Mouse (Mus musculus) natural killer cell, adult 2 months (primary cell): ENCODE measurements around the gene Pde1c.

Source experiments
- DNase-seq, 2 experiments: peaks; one replicate each; pipeline ENCODE4 v3.0.0; 2022; ENCODE audit warnings: low spot score in 2 of 2

The Pde1c gene

DNA sequence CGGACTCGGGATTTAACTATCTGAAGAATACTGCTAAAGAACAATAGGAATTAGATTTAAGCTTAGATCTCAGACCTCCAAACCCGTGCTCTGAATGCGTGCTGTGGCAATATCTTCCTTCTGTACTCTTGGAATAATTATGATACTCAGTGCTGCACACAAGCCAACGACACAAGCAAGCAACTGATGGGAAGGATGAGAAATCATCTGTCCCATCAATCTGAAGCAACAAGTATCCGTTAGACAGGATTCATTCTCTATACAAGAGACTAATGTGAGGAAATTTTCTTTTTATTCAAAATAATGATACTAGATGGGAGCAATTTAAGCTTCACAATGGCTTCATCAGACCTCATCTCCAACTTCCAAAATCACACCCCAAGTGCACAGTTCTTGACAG is 237.5 kb downstream of the Pde1c start:
- DNase-seq, result no peak

DNA sequence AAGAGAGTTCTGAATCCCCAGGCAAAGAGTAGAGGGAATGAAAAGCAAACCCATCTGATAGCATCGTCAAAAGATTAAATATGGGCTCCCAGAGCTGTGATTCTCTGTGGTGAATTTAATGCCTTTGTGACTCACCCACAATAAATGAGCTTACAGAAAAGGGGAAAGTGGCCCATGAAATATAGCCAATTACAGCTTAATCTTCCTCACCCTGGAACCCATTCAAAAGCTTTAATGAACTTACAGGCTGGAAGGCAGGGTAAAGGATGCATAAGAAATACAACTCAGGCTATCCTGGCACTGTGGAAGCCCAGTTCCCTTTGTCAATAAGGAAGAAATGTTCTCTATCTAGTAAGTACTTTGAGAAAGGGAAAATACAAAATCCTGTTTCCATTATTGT is 240.8 kb downstream of the Pde1c start:
- no peak for DNase-seq

DNA sequence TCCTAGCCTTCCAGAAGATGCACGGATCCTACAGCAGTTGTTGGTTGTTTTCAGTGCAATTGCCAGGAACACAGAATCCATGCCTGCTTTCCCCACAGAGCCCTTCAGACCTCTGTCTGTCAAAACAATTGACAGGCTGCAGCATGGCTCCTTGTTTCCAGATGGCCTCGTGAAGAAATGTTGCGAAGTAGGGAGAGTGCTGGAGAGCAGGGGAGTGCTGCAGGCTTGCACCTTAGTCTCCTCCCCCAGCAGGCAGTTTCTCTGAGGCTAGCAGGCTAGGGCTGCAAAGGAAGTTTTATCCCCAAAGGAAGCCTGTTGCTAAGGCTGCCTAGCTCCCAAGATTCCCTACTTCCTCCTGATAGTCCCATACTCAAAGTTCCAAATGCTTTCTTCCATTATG is 246.1 kb downstream of the Pde1c start:
- DNase-seq, result no peak

DNA sequence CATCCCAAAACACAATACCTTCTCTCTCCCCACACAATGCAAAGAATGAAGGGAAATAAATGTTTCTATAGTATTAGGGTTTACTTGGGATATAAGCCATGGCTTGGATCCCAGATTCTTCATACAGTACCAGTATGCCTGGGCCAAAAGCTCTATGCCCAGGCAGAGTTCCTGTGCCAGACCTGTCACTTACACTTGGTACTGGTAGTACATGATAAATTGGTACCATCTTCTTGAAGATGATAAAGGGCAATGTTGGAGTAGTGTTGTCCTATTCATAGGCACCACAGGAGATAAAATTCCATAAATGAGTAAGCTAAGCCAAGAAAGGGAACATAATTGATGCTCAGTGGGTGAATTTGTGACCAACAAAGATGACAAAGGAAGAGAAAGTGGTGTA is 258.6 kb downstream of the Pde1c start:
- no peak for DNase-seq

DNA sequence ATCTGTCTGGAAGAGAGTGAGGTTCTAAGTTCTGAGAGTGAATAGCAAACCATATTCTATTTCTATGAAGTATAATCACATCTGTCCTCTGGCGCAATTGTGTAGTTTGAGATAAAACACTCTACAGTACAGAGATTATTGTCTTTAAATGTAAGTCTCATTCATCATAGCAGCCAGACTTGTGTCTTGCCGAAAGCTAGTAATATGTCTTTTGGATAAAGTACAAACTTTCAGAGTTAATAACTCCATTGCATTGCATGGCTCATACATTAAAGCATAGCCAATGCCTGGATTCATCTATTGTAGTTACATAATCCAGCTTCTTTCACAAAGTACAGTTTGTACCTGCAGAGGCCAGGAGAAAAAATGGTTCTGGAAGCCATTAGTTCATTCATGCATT is 262.8 kb downstream of the Pde1c start:
- DNase-seq, result no peak

DNA sequence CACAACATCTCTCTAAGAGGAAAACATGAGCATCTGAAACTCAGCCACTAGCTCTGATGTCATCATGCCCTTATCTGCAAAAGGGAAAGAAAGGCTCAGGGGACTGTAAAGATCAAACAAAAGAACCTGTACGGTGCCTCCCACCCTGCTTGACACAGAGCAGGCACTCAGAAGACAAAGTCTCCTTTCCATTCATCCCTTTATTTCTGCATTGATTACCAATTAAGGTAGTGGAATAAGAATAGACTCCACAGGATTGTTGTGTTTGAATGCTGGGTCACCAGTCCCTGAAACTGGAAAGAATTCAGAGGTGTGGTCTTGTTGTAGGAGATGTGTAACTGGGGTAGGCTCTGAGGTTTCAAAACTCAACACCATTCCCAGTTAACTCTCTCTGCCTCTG is 276.7 kb downstream of the Pde1c start:
- no peak for DNase-seq

DNA sequence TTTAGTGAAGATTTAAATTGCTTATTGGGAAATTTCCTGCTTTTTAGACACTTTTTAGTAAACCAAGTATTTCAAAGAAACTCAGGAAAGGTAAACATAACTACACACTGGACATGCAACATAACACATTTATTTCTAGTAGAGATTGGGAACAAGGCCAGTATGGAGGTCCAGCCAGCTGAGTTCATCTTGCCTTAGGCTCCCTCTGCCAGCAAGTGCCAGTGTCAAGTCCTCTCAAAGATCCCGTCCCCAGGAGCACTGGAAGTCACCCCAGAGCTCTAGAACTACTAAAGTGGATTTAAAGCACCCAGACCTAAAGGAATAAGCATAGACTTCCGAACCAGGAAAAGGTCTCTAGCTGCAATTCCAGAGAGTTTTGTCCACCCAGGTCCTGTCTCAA is 279.6 kb downstream of the Pde1c start:
- DNase-seq, result no peak

DNA sequence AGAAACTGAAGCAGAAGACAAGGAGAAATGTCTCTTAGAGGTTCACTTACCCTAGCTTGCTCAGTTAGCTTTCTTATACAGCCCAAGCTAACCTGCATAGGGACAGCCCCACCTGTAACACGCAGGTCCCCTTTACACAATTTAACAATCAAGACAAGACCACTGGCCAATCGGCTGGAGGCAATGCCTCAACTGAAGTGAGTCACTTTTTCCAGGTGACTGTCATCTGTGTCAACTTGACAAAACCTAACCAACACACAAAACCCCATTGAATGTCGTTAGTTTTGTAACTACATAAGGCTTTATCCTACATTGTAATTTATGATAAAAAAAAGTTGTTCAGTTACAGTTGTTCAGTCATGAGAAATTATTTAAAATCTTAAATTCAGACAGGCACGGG is 284.1 kb downstream of the Pde1c start:
- DNase-seq, result no peak

DNA sequence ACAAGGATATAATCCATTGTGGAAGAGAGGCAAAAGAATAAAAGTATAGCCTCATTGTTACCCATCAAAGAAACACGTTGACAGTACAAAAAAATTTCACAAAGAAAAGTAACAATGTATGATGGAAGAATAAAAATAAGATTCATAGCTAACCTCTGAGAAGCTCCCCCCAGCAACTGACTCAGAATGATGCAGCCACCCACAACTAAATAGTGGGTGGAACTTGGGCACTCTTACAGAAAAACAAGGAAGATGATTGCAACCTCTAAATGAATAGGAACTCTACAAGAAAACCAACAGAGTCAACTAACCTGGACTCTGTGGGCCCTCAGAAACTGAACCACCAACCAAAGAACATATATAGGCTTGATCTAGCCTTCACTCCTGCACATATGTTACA is 293.4 kb downstream of the Pde1c start:
- no peak for DNase-seq

DNA sequence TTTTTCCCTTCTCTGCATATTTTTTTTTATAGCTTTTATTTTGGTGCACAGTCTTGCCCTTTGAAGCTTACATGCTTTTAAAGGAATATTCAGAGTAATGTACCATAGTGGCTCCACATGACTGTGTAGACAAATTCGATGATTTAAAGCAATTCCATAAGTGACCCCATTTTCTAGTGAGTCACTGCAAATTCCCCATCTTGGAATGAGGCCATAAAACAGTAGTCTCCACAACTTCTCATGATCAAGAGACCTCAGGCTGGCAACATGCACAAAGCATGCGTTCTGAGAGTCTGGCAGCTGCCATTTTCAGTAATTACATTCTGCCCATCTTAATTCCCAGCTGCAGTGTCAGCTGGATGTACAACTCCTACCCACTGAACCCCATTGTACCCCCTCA is 297.2 kb downstream of the Pde1c start:
- DNase-seq, result no peak

DNA sequence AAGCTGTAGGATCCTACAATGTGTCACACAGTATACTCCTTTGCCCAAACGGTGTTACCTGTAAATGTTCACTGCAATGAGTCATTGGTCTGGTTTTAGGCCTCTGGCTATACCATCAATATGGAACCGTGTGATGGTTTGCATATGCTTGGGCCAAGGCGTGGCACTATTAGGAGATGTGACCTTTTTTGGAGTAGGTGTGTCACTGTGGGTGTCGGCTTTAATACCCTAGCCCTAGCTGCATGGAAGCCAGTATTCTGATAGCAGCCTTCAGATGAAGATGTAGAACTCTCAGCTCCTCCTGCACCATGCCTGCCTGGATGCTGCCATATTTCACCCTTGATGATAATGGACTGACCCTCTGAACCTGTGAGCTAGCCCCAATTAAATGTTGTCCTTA is 304.4 kb downstream of the Pde1c start:
- DNase-seq, result no peak

DNA sequence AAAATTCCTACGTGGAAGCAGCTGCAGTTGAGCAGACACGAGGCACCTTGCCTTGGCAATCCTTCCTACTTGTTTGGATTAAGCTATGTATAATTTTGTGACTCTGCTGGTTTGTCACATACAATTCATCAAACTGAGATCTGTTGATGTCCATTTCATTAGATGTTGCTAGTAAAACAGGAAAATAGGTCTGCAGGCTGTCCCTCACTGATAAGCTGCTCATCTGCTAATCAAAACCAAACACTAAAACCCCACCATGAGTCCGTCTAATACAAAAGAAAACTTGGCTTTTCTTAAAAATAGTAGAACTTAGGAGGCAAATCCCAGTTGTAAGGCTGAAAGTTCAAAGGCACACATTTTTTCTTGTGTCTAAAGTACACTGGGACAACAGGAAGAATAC is 308.8 kb downstream of the Pde1c start:
- no peak for DNase-seq

DNA sequence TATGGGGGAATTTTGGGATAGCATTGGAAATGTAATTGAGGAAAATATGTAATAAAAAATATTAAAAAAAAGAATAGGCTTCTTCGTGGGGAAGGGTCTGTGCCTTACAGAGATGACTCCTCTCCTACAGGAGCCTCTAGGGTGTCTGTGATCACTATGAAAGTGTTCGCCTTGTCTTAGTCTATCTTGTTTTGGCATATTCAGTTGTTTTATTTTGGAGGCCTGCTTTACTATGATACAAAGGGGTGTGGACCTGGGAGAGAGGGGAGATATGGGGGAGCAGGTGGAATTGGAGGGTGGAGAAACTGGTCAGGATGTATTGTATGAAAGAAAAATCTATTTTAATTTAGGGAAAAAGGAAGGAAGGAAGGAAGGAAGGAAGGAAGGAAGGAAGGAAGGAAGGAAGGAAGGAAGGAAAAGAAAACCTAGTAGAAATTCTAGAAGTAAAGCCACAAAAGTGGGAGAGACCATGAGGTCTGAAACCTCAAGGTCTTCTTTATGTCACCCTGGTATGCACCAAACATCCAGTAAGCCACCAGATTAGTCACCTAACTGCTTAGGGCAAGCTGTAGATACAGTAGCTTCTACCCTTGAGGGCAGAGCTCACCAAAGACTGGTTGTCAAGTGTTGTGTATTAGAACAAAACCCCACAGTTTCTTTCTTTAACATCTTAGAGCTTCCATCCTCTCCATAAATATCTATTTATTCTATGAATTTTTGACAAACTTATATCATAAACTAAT is 311.2 kb downstream of the Pde1c start:
- no peak for DNase-seq

DNA sequence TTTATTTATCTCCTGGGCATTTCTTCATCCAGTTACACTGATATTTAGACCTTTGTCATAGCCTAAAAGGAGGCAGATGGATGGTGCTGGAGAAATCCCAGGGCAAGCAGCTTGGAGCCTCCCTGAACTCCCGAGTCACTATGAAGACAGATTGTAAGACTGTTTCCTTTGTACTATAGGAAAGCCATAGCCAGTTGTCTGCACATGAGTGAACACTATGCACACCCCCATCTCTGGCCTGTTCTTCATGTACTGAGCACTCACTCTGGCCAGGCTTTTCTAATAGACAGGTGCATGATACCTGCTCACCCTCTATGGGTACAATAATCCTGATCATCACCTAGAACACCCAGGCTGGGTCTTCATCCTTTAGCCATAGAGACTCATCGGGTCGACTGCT is 318.8 kb downstream of the Pde1c start:
- no peak for DNase-seq

DNA sequence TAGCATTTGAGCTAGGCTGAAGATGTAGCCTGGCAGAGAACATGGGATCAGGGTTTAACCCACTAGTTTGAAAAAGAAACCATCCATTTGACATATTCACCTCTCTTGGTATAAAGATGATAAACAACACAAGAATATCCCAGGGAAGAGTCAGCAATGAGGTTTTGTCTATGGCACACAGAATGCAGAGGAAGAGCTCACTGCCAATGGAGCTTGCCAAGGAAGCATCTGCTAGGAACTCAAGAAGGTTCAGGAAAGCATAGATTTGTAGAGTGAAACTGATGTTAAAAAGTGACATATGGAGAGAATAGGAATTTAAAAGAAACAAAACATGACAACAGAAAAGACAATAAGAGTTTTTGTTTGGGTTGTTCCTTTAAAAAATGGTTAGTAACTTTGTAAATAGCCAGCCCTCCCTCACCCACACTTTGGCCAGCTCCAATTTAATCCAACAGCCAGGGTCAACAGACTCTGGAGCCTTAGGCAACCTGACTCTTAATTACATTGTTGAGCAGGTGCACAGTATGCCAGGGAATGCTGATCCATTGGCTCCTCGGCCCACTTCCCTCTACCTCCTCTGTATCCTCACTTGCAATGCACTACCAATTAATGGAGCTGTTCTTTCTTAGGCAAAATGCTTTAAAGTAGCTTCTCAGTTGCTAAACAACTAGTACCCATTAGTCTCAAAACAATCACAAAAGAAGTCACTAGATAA is 377.3 kb downstream of the Pde1c start:
- no peak for DNase-seq

DNA sequence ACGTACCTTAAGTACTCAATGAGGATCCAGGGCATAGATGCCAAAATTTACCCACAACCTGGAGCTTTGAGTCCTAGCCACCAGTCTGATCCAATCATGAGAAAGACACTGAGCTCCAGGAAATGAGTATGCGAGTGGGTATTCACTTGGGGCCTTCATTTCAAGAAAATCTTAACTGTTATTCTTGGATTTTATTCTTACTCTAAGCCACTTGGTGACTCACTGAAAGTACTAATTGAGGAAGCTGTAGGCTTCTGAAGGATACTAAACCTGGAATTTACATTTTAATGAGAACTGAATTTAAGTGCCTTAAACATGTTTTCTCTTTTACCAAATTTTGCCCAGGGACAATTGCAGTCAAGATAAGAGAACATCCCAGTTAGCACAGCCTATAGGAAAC is 392.4 kb downstream of the Pde1c start:
- DNase-seq, result no peak

DNA sequence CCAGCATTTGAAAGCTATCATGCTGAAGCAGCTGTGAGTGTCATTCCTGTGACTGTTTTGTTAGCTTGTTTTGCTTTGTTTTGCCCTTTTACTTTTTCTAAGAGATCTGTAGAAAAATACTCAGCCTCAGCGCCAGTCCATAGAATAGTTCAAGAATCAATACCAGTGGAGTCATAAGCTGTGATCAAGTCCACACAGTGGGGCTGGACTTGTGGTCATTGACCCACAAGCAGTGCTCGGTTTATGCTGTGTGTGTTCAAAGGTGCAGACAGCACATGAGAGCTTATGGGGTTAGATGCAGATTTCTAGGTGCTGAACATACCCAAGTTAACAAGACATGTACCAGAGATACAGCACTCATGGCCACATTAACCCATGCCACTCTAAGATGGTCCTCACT is 396.7 kb downstream of the Pde1c start:
- no peak for DNase-seq

DNA sequence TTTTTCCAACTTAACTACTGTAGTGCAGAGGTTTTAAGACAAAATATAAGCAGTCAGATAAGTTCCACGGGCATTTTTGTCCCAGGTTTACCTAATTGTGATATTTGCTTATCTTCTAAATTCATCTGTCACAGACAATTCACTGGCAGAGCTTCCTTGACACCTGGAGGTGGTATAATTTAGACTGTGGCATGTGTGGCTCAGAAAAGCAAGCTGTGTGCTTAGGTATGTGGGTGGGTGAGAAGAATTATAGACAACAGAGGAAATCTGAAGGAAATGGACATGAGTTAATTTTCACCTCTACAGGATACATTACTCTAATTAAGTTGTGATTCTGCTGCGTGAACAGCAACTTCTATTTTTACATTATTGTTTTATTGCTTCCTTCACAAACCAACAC is 400.2 kb downstream of the Pde1c start:
- DNase-seq, result no peak

DNA sequence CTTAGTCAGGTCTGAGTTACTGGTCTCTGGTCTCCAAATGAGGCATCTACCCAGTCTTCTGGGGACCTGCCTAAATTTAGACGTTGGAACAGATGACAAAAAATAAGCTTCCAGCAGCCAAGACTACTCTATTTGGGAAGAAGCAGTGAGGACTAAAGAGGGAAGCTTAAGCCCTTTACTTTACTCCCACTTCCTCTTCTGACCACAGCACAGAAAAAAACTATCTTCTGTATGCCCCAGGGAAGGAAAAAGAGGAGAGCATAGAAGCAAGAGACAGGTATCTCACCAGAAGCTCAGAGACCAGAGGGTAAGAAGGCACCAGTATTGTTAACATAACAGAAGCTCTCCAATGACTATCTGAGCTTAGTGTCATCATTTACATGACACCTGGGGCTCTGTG is 410.7 kb downstream of the Pde1c start:
- DNase-seq, result no peak

DNA sequence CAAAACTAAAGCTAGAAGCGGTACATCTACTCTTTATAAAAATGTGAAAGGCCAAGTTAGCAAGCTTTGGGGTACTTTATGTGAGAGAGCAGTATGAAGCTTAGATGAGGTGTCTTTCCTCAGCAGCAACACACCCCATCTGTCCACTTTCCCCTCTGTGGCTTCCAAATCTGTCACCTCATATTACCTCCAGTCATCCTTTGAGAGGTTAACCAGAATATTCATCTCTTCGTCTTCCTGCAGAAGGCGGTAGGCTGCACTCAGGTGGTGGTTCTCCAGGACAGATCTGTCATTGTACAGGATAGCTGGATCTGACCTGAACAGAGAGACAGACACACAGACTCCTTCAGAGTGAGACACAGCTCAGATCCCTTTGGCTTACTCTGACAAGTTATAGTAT is 412.1 kb downstream of the Pde1c start:
- no peak for DNase-seq

DNA sequence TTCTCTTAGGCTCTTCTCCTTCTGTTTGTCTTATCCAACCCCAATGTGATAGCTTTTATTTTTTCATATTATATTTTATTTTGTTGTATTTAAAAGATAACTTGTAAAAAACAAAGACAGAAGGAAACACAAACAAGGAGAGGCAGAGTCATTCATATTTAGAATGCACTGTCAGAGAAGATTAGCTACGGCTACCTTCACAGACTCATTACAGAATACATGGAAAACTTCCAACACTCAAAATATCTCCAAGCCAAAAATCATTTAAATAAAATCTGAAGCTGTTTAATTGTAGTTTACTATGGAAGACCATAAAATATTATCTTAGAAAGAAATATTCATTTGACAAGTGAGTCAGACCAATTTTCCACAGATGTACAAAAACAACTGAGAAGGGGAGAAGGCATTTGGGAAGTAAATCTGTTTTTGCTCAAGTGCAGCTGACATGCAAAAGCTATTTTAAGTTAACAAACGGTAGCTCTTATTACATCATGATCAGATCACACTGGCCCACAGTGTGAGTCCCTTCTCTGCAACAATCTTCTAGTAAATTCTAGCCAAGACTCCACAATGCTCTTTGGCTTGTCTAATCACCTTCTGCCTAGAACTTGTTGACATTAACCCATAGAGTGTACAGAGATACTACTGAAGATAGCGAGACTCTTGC is 438.3 kb downstream of the Pde1c start:
- no peak for DNase-seq

DNA sequence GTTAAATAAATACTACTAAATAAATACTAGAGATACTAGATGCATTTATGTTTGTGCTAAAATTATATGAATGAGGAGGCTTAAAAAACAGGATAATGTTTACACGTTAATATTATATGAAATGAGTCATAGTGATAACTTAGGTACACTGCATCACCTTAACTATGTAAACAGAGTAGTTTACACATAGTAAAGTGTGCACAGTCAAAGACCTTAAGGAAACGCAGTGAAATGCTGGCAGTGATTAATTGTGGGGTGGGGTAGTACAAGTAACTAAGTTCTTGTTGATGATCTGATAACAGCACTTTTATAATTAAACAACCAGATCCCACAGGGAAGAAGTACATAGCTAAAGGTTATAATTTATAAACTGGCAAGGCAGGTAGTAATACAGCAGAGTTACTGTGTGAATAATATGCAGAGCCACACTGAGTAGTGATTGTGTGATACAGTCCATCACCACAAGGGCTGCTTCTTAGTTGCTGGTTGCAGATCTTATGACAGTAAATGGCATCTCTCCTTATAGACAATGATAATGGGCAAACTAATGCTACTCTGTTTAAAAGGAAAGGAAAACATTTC is 469.3 kb downstream of the Pde1c start:
- no peak for DNase-seq

DNA sequence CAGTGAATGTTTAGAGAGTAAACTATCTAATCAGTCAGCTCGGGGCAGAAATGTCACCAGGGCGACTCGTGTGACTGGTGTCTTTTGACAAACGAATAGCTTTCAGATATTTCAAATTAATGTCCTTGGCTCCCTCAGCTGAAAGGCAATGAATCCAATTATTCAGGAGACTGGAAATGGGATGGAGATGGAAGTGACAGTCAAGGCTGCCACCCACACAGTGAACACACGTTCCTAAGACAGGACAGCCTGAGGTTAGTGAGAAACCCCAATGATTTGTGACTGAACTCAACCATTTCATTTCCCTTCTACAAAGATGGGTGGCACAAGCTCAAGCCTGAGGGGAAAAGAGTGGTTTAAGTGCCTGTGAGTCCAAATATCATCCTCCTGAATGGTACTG is 470.5 kb downstream of the Pde1c start:
- no peak for DNase-seq
